In genomic region chr2:35505519-35506286, GRCm38 (mm10) we compare ENCODE assay signal across 12 mouse cellular contexts. TPM values are rescaled to one million over a fixed set of nuclear protein-coding genes. Genes with fewer than 3 reads are reported as not detected.
DNase-seq lines count a peak whose midpoint lies in the region; ATAC-seq and TF ChIP-seq lines count a peak whose summit lies in the region.
"Had no signal": no experiment of that assay in that cellular context is flagged by ENCODE, and none has a peak within 500 bp of the region (broad histone marks: within the 10 kb centered on the region; RNA-seq: fewer than 3 reads in every experiment).

No protein-coding gene starts in this region.

- no peaks in the 10 kb centered on the region for H3K27me3 ChIP-seq in heart, embryonic 10.5 days (ENCODE audit: insufficient read depth, poor library complexity, severe bottlenecking)
- no peaks in the 10 kb centered on the region for H3K27me3 ChIP-seq in liver, embryonic 11.5 days (replicated peaks; ENCODE audit: control insufficient read depth, insufficient read depth, low read length)
- H3K27me3 ChIP-seq in MEL (ENCODE audit: control insufficient read depth in 1 of 2, insufficient read depth in 2 of 2, low read length in 2 of 2), result no peaks in the 10 kb centered on the region
- H3K27me3 ChIP-seq in liver, embryonic 14.5 days (ENCODE audit: control insufficient read depth, insufficient read depth, low read length), result no peaks in the 10 kb centered on the region
- H3K27me3 ChIP-seq: embryonic facial prominence, embryonic 13.5 days; hindbrain, embryonic 12.5 days had no signal

- H3K4me2 ChIP-seq in liver, embryonic 11.5 days, result peak overlapping the region; percentile 66
- H3K4me2 ChIP-seq in liver, embryonic 14.5 days (ENCODE audit: low read depth), result peak overlapping the region; percentile 68
- H3K4me2 ChIP-seq: embryonic facial prominence, embryonic 13.5 days; hindbrain, embryonic 12.5 days had no signal

- peaks cover 86% of the 10 kb centered on the region for H3K4me1 ChIP-seq in heart, embryonic 10.5 days
- peaks cover 71% of the 10 kb centered on the region for H3K4me1 ChIP-seq in liver, embryonic 11.5 days (replicated peaks; ENCODE audit: control insufficient read depth, insufficient read depth, low read length)
- peaks cover 33 to 72% of the 10 kb centered on the region in 2 experiments for H3K4me1 ChIP-seq in MEL (ENCODE audit: control insufficient read depth in 1 of 2, insufficient read depth in 2 of 2, low read length in 2 of 2)
- H3K4me1 ChIP-seq in liver, embryonic 14.5 days (replicated peaks; ENCODE audit: control insufficient read depth in 2 of 2, insufficient read depth in 2 of 2, low read length in 1 of 2), result peaks cover 57 to 90% of the 10 kb centered on the region in 2 experiments

- no peaks in the 10 kb centered on the region for H3K36me3 ChIP-seq in heart, embryonic 10.5 days
- no peaks in the 10 kb centered on the region for H3K36me3 ChIP-seq in liver, embryonic 11.5 days (ENCODE audit: control insufficient read depth, insufficient read depth, low read length)
- peaks cover 0 to 62% of the 10 kb centered on the region in 2 experiments; a peak in 2 of 4 replicates for H3K36me3 ChIP-seq in MEL (ENCODE audit: control insufficient read depth in 1 of 2, insufficient read depth in 2 of 2, low read length in 2 of 2)
- H3K36me3 ChIP-seq in liver, embryonic 14.5 days (replicated peaks; ENCODE audit: control insufficient read depth, insufficient read depth, low read depth), result no peaks in the 10 kb centered on the region
- H3K36me3 ChIP-seq: embryonic facial prominence, embryonic 13.5 days; hindbrain, embryonic 12.5 days had no signal

- no peaks in the 10 kb centered on the region; the same call in 1 of the 2 replicates for H3K79me2 ChIP-seq in MEL (ENCODE audit: control insufficient read depth, insufficient read depth, low read length, poor library complexity)

- intact Hi-C loops in heart, postnatal 36 days (cut with DNase I), result loop anchor here (2.0 kb wide), 1 partner anchor 45 kb away; no protein-coding TSS in a partner anchor

- H3K9ac ChIP-seq in liver, embryonic 11.5 days (ENCODE audit: low read depth, low read length), result peak overlapping the region; percentile 26; the same call in 1 of the 2 replicates
- peak overlapping the region; percentile 58 for H3K9ac ChIP-seq in MEL (ENCODE audit: control insufficient read depth, low read depth, low read length, poor library complexity, severe bottlenecking)
- H3K9ac ChIP-seq in liver, embryonic 14.5 days (replicated peaks), result no peak overlapping the region
- H3K9ac ChIP-seq: embryonic facial prominence, embryonic 13.5 days; hindbrain, embryonic 12.5 days had no signal

- H3K4me3 ChIP-seq in heart, embryonic 10.5 days, result no peak overlapping the region
- H3K4me3 ChIP-seq in liver, embryonic 11.5 days (ENCODE audit: low read depth, low read length), result no peak overlapping the region
- peak overlapping the region in 1 of 2 experiments; percentile 34; a peak in 1 of 4 replicates for H3K4me3 ChIP-seq in MEL (ENCODE audit: control insufficient read depth in 1 of 2, insufficient read depth in 1 of 2, low read depth in 2 of 2, low read length in 2 of 2)
- no peak overlapping the region for H3K4me3 ChIP-seq in liver, embryonic 14.5 days (ENCODE audit: insufficient read depth in 1 of 2, low read depth in 2 of 2, low read length in 2 of 2)
- H3K4me3 ChIP-seq: embryonic facial prominence, embryonic 13.5 days; hindbrain, embryonic 12.5 days had no signal

- WGBS in heart, embryonic 10.5 days, result 47% methylated on average over 6 of the region's 6 CpGs
- 37% methylated on average over 6 of the region's 6 CpGs for WGBS in liver, embryonic 11.5 days
- WGBS in liver, embryonic 14.5 days (ENCODE audit: insufficient replicate concordance), result 20% methylated on average over 6 of the region's 6 CpGs

- H3K27ac ChIP-seq in heart, embryonic 10.5 days, result peak overlapping the region; percentile 84
- peak overlapping the region; percentile 94 for H3K27ac ChIP-seq in liver, embryonic 11.5 days (ENCODE audit: low read depth, low read length)
- peak overlapping the region; percentile 98 for H3K27ac ChIP-seq in MEL (ENCODE audit: control insufficient read depth, low read depth, low read length)
- H3K27ac ChIP-seq in liver, embryonic 14.5 days, result peak overlapping the region; percentile 89
- H3K27ac ChIP-seq: hindbrain, embryonic 12.5 days; kidney, postnatal 0 days had no signal

- no peaks in the 10 kb centered on the region for H3K9me3 ChIP-seq in heart, embryonic 10.5 days
- no peaks in the 10 kb centered on the region for H3K9me3 ChIP-seq in liver, embryonic 11.5 days (ENCODE audit: control insufficient read depth, low read length)
- H3K9me3 ChIP-seq in MEL (replicated peaks; ENCODE audit: insufficient read depth, low read length), result no peaks in the 10 kb centered on the region
- H3K9me3 ChIP-seq in liver, embryonic 14.5 days (ENCODE audit: control insufficient read depth, low read length), result no peaks in the 10 kb centered on the region; the same call in 1 of the 2 replicates
- H3K9me3 ChIP-seq: embryonic facial prominence, embryonic 13.5 days; hindbrain, embryonic 12.5 days had no signal

- TF ChIP-seq RAD21 in MEL (IDR thresholded peaks at IDR 0.05; ENCODE audit: low read depth, low read length), result no peak

- TF ChIP-seq EP300 in MEL (IDR thresholded peaks at IDR 0.05; ENCODE audit: low read depth in 1 of 2, low read length in 2 of 2), result peak; percentile 60 to 65
- no peak for TF ChIP-seq EP300 in liver, embryonic 14.5 days (IDR thresholded peaks at IDR 0.05; ENCODE audit: low read depth)

- peak; percentile 12 to 58; a peak in 2 of 4 replicates for TF ChIP-seq POLR2A in MEL (IDR thresholded peaks at IDR 0.05; ENCODE audit: control insufficient read depth in 1 of 2, insufficient read depth in 1 of 2, low read depth in 1 of 2, low read length in 2 of 2, poor library complexity in 1 of 2)

- ATAC-seq in liver, embryonic 11.5 days (replicated peaks; ENCODE audit: low FRiP score), result no peak
- ATAC-seq in liver, embryonic 14.5 days (ENCODE audit: insufficient read depth), result no peak

- no peak for DNase-seq in heart, embryonic 10.5 days (ENCODE audit: low spot score)
- no peak for DNase-seq in heart, postnatal 36 days
- no peak for DNase-seq in liver, embryonic 11.5 days (ENCODE audit: low spot score)
- no peak for DNase-seq in liver
- peak; percentile 89 for DNase-seq in MEL (ENCODE audit: low read depth, low spot score)
- no peak for DNase-seq in liver, embryonic 14.5 days (ENCODE audit: low read depth in 3 of 3, low spot score in 3 of 3)
- DNase-seq in kidney, adult 9 months, result no peak
- no peak for DNase-seq in T-cell, adult 2 months (ENCODE audit: low spot score)
- DNase-seq: cerebellum, postnatal 10 days had no signal

- TF ChIP-seq CTCF in MEL (IDR thresholded peaks at IDR 0.05 in 2 of 3, conservative IDR thresholded peaks at IDR 0.05 in 1 of 3; ENCODE audit: control insufficient read depth in 1 of 3, insufficient read depth in 1 of 3, low read depth in 2 of 3, low read length in 3 of 3, poor library complexity in 1 of 3, severe bottlenecking in 1 of 3), result no peak
- no peak for TF ChIP-seq CTCF in liver, embryonic 14.5 days (IDR thresholded peaks at IDR 0.05; ENCODE audit: low read depth)

TF ChIP-seq in MEL, 35 proteins besides CTCF, POLR2A, EP300 and RAD21 (continues in another document):
- peak; percentile 44 for TF ChIP-seq GATA1 (IDR thresholded peaks at IDR 0.05; ENCODE audit: low read depth, low read length)
- TF ChIP-seq ZNF384 (IDR thresholded peaks at IDR 0.05; ENCODE audit: low read depth, low read length), result peak; percentile 89
- peak; percentile 48; the same call in 1 of the 2 replicates for TF ChIP-seq MYB (IDR thresholded peaks at IDR 0.05; ENCODE audit: low read depth, low read length)
- TF ChIP-seq NRF1 (IDR thresholded peaks at IDR 0.05; ENCODE audit: insufficient read depth, low read depth, low read length, poor library complexity, severe bottlenecking), result no peak
- TF ChIP-seq HCFC1 (IDR thresholded peaks at IDR 0.05; ENCODE audit: low read depth, low read length), result peak; percentile 56; the same call in 1 of the 2 replicates
- TF ChIP-seq RCOR1 (IDR thresholded peaks at IDR 0.05; ENCODE audit: low read depth, low read length), result peak; percentile 64
- no peak for TF ChIP-seq MAFK (IDR thresholded peaks at IDR 0.05; ENCODE audit: borderline replicate concordance, low read depth, low read length)
- peak; percentile 40; the same call in 1 of the 2 replicates for TF ChIP-seq TAL1 (IDR thresholded peaks at IDR 0.05; ENCODE audit: low read length)
- no peak for TF ChIP-seq MAX (IDR thresholded peaks at IDR 0.05; ENCODE audit: low read length)
- TF ChIP-seq ETS1 (IDR thresholded peaks at IDR 0.05; ENCODE audit: low read depth, low read length), result peak; percentile 42; the same call in 1 of the 2 replicates
- no peak for TF ChIP-seq POLR2AphosphoS5 (IDR thresholded peaks at IDR 0.05; ENCODE audit: borderline replicate concordance, low read depth, low read length)
- no peak for TF ChIP-seq E2F4 (IDR thresholded peaks at IDR 0.05; ENCODE audit: borderline replicate concordance, low read depth, low read length)
- TF ChIP-seq ELF1 (IDR thresholded peaks at IDR 0.05; ENCODE audit: low read depth, low read length), result 0 out of 2 replicates have a peak, but pooled peaks have one; percentile 26
- TF ChIP-seq MYC (IDR thresholded peaks at IDR 0.05; ENCODE audit: low read depth, low read length), result peak; percentile 49; the same call in 1 of the 2 replicates

RNA-seq across cellular contexts. Expression of gene Ggta1, which starts 42.7 kb away (rescaled TPM):
- 30.4 and 51.3 TPM in 2 replicates for polyA plus RNA-seq in heart, embryonic 10.5 days (2016; fragmentation: Nextera tagmentation; extraction: Ambion mirVana)
- total RNA-seq in heart, postnatal 36 days (2021), result 10 to 100 TPM; 19.0 to 22.5 TPM
- 18.6 and 19.5 TPM in 2 replicates for polyA plus RNA-seq in liver, embryonic 11.5 days (2014; fragmentation: Nextera tagmentation; extraction: Ambion mirVana)
- 23.6 and 30.7 TPM in 2 replicates for total RNA-seq in MEL (2012; rRNA removed)
- 10 to 100 TPM in 1 of 2 experiments, not detected in 1; 29.2 TPM for polyA plus RNA-seq in MEL (2012; ENCODE audit: insufficient read depth in 1 of 2, insufficient read length in 2 of 2, low read depth in 1 of 2, low replicate concordance in 2 of 2, missing spikeins in 1 of 2)
- 4.4 and 6.3 TPM in 2 replicates for polyA plus RNA-seq in liver, embryonic 14.5 days (2012; rRNA removed)
- 7.0 and 7.6 TPM in 2 replicates for polyA plus RNA-seq in liver, embryonic 14.5 days (2014; fragmentation: Nextera tagmentation; extraction: Ambion mirVana)

RNA-seq across cellular contexts. Expression of gene Dab2ip, which starts 52.4 kb away (rescaled TPM):
- polyA plus RNA-seq in heart, embryonic 10.5 days (2016; fragmentation: Nextera tagmentation; extraction: Ambion mirVana), result 47.6 and 49.0 TPM in 2 replicates
- 10 to 100 TPM; 41.7 to 54.2 TPM for total RNA-seq in heart, postnatal 36 days (2021)
- polyA plus RNA-seq in liver, embryonic 11.5 days (2014; fragmentation: Nextera tagmentation; extraction: Ambion mirVana), result 16.2 and 20.0 TPM in 2 replicates
- 2.5 and 4.0 TPM in 2 replicates for total RNA-seq in MEL (2012; rRNA removed)
- 1 to 10 TPM in 1 of 2 experiments, not detected in 1; 9.9 TPM for polyA plus RNA-seq in MEL (2012; ENCODE audit: insufficient read depth in 1 of 2, insufficient read length in 2 of 2, low read depth in 1 of 2, low replicate concordance in 2 of 2, missing spikeins in 1 of 2)
- polyA plus RNA-seq in liver, embryonic 14.5 days (2012; rRNA removed), result 3.9 and 4.0 TPM in 2 replicates
- polyA plus RNA-seq in liver, embryonic 14.5 days (2014; fragmentation: Nextera tagmentation; extraction: Ambion mirVana), result 3.2 and 3.6 TPM in 2 replicates
